Mouse (Mus musculus) midbrain, embryonic 16.5 days (tissue): ENCODE measurements around the gene Il3. TPM values are rescaled to one million over a fixed set of nuclear protein-coding genes. Genes with fewer than 3 reads are reported as not detected.
A peak's percentile ranks its signal among the peaks of the same experiment; 100 is the strongest.
"Not testable (repeated sequence)": the region's sequence is repeated elsewhere in the genome, so short reads cannot be mapped to it uniquely, and the experiment has no call there.

Experiments used
- ATAC-seq: fragments of 200-750 bp; cut with Nextera tagmentation; 2 replicates; pipeline ENCODE4 v1.8.0; 2017; ENCODE audit warnings: moderate TSS enrichment
- H3K27ac ChIP-seq: fragments of 300-500 bp; sonication (generic); 2 replicates; pipeline ENCODE4 v1.5.1; 2014; ENCODE audit warnings: mild to moderate bottlenecking, low read length, mixed read lengths
- H3K27me3 ChIP-seq: fragments of 300-500 bp; sonication (generic); 2 replicates; pipeline ENCODE4 v1.6.1; 2014; ENCODE audit warnings: low read depth, low read length, mixed read lengths; ENCODE audit not compliant: control insufficient read depth, insufficient read depth
- H3K36me3 ChIP-seq: fragments of 300-500 bp; sonication (generic); 2 replicates; pipeline ENCODE4 v1.6.1; 2014; ENCODE audit warnings: mild to moderate bottlenecking, low read length, moderate library complexity, mixed read lengths; ENCODE audit not compliant: control insufficient read depth, insufficient read depth
- H3K4me1 ChIP-seq: fragments of 300-500 bp; sonication (generic); 2 replicates; pipeline ENCODE4 v1.6.1; 2014; ENCODE audit warnings: mild to moderate bottlenecking, low read length, mixed read lengths; ENCODE audit not compliant: control insufficient read depth, insufficient read depth
- H3K4me2 ChIP-seq: fragments of 300-500 bp; sonication (generic); 2 replicates; pipeline ENCODE4 v1.6.1; 2014; ENCODE audit warnings: mild to moderate bottlenecking, low read length, mixed read lengths
- H3K4me3 ChIP-seq: fragments of 300-500 bp; sonication (generic); 2 replicates; pipeline ENCODE4 v1.5.1; 2014; ENCODE audit warnings: low read depth, mild to moderate bottlenecking, low read length, moderate library complexity, mixed read lengths
- H3K9ac ChIP-seq: fragments of 300-500 bp; sonication (generic); 2 replicates; pipeline ENCODE4 v1.6.1; 2014; ENCODE audit warnings: low read depth, low read length, mixed read lengths
- H3K9me3 ChIP-seq: fragments of 300-500 bp; sonication (generic); replicated peaks from 2 replicates; pipeline ENCODE4 v1.6.1; 2014; ENCODE audit warnings: mild to moderate bottlenecking, low read length, mixed read lengths; ENCODE audit not compliant: control insufficient read depth, poor library complexity, severe bottlenecking
- WGBS: fragments of 180-500 bp; shearing (Covaris S2); extraction: QIAGEN DNeasy Blood & Tissue Kit; methylation state at CpG from one replicate; pipeline ENCODE4 v1.1.7; 2014; 5-methylcytosine and 5-hydroxymethylcytosine counted together
- polyA plus RNA-seq: library from polyadenylated mRNA; unstranded; fragments of >200 nt; fragmentation: Nextera tagmentation; extraction: Ambion mirVana; gene quantifications from 2 replicates; pipeline ENCODE4 v1.2.1, GENCODE M21; 2015

The Il3 gene
- polyA plus RNA-seq, 1 experiment from 2014 or later = not detected

DNA sequence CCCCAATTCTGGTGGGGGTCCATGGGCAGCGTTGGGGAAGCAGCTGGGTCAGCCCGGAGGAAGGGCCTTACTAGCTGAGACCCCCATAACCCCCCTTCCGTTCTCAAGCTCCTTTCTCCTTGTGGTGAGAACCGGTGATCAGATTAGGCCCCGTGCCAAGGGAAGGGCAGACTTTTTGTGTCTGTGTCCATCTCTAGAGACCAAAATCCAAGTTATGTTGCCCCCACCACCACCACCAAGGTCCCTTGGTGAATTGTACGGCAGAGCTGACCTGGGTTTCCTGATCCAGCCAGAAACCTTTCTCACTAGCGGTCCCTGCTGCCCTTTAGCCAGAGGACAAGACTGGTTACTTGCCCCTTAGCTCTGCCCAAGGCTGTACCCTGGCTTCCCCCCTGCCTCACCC lies 37.4 kb upstream of the Il3 start:
- peak overlapping the region; percentile 59 for H3K4me2 ChIP-seq
- peak overlapping the region; percentile 75 for H3K4me3 ChIP-seq
- peak; percentile 44 for ATAC-seq
- H3K27me3 ChIP-seq = no peaks in the 10 kb centered on the region
- peak overlapping the region; percentile 94 for H3K27ac ChIP-seq
- peak overlapping the region; percentile 94 for H3K9ac ChIP-seq
- no peaks in the 10 kb centered on the region for H3K9me3 ChIP-seq
- peaks cover 31% of the 10 kb centered on the region for H3K4me1 ChIP-seq
- 3% methylated on average over 7 of the region's 7 CpGs for whole genome bisulfite sequencing
- H3K36me3 ChIP-seq = no peaks in the 10 kb centered on the region

DNA sequence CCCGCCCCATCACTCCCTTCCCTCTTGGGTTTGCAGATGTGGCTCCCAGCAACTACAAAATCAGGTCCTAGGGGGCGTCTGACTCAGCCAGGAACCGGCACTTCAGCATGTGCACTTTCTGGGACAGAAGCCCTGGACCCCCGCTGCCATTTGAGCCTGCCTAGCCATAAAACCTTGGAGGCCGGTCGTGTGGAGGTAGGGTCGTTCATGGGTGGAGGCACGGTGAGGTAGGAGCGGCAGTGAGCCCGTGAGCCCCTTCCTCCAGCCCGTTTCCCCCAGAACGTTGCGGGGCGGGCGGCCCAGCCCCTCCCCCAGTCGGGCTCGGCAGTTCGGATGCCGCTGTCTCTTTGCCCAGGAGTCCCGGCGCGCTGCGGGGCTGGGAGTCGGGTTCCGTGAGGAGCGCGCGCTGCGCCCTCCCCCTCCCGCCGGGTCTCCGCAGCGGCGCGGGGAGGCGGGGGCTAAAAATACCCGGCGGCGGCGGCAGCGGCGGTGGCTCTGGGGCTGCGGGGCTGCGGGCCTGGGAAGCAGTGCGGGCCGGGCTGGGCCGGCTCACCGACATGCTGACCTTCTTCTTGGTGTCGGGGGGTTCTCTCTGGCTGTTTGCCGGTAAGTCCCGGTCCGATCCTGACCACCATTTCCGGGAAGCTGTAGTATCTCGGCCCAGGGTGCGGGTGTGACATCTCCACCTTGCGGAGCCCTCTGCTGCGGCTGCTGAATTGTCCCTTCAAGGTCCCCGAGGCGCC lies 36.8 kb upstream of the Il3 start, which contains the start of gene Acsl6:
Acsl6 (plus strand) TSS at position 71 of the 743 bp plus-strand sequence.
- WGBS = 0% methylated on average over 52 of the region's 59 CpGs
- peaks cover 31% of the 10 kb centered on the region for H3K4me1 ChIP-seq
- peak; percentile 69 for ATAC-seq

DNA sequence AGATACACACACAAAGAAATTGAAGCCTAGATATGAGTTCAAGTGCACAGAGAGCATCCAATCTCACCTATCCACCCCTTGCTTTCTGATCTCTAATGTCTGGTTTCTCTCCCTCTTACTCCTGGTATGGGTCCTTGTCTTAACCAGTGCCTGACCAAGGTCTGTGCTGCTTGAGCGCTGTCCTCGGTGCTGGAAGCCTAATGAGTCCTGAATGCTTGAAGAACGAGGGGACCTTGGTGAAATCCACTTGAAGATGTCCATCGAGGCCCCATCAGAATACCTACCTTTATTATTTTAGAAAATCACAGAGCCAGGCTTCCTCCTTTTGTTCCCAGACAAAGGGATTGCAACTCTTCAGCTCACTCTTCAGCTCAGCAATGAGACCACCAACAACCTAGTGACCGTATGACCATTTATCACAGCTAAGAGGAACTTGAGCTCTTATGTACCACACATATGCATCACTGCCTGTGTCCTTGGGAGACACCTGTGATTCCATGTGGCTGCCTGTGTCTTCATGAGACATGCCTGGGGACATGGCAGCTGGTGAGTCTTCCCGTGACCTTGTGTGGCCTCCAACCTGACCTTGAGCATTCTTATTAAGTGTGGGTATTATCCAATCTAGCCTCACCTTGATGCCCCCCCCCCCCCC lies 36.1 kb upstream of the Il3 start:
- Histone ChIP-seq H3K4me2 (peak overlapping the region; percentile 59), H3K27me3 (no peaks in the 10 kb centered on the region), H3K36me3 (no peaks in the 10 kb centered on the region), H3K9me3 (no peaks in the 10 kb centered on the region), H3K27ac (peak overlapping the region; percentile 94), H3K4me3 (peak overlapping the region; percentile 75), H3K9ac (peak overlapping the region; percentile 94), H3K4me1 (peaks cover 31% of the 10 kb centered on the region)
- ATAC-seq = peak; percentile 7; the same call in 1 of the 2 replicates
- 20% methylated on average over 6 of the region's 6 CpGs for WGBS

More for the DNA sequence above, 36.8 kb upstream of the Il3 start, which contains the start of gene Acsl6:
- H3K4me3 ChIP-seq = peak within 1 kb of the TSS; percentile 75
- H3K4me2 ChIP-seq = peak within 1 kb of the TSS; percentile 59
- no peaks in the 10 kb centered on the region for H3K9me3 ChIP-seq
- no peaks in the 10 kb centered on the region for H3K36me3 ChIP-seq
- peak within 1 kb of the TSS; percentile 94 for H3K27ac ChIP-seq
- peak within 1 kb of the TSS; percentile 94 for H3K9ac ChIP-seq
- no peaks in the 10 kb centered on the region for H3K27me3 ChIP-seq

DNA sequence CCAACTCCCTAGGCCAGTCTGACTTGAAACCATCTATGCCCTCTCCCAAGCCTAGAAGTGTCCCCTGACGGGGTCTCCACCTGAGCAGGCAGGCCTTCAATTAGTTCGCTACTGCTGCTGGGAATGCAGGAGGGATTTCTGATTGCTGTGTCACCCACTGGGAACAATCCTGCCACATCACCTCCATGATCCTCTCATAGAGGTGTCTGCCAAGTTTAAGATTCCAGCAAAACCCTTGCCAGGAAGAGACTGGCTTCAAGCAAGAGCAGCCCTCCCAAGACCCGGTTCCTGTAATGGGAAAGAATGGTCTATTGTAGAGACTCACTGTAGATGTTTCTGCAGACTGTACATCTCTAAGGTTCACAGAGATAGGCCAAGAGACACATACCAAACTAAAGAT lies 35.5 kb upstream of the Il3 start:
- 0 out of 2 replicates have a peak overlapping the region, but pooled peaks have one; percentile 94 for H3K9ac ChIP-seq
- no peaks in the 10 kb centered on the region for H3K9me3 ChIP-seq
- 79% methylated on average over 3 of the region's 3 CpGs for WGBS
- peak overlapping the region; percentile 94 for H3K27ac ChIP-seq
- H3K27me3 ChIP-seq = no peaks in the 10 kb centered on the region
- no peak overlapping the region for H3K4me3 ChIP-seq
- peaks cover 31% of the 10 kb centered on the region for H3K4me1 ChIP-seq
- no peak for ATAC-seq
- H3K36me3 ChIP-seq = no peaks in the 10 kb centered on the region
- peak overlapping the region; percentile 59 for H3K4me2 ChIP-seq

DNA sequence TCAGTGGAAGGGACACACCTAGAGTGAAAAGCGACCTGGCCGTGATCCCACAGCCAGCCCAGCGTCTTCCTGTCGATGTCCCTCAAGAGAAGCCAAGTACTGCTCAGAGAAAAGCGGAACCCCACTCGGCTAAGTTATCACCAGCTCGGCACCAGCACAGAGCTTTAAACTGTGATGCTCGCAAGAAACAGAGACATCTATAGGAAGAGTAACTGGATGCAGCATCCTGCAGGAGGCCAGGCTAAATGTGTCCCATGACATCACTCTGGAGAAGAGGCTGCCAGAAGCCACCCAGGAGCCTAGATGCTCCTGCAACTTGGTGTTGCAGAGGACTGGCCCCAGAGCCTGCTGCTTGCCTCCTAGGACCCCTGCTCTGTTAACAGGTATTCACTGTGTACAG lies 34.9 kb upstream of the Il3 start:
- Histone ChIP-seq H3K9me3 (no peaks in the 10 kb centered on the region), H3K4me2 (no peak overlapping the region), H3K4me3 (no peak overlapping the region), H3K4me1 (peaks cover 26% of the 10 kb centered on the region), H3K27me3 (no peaks in the 10 kb centered on the region), H3K27ac (peak overlapping the region; percentile 94; the same call in 1 of the 2 replicates), H3K9ac (no peak overlapping the region; the same call in 1 of the 2 replicates), H3K36me3 (no peaks in the 10 kb centered on the region)
- ATAC-seq = no peak
- WGBS = 92% methylated on average over 8 of the region's 8 CpGs

DNA sequence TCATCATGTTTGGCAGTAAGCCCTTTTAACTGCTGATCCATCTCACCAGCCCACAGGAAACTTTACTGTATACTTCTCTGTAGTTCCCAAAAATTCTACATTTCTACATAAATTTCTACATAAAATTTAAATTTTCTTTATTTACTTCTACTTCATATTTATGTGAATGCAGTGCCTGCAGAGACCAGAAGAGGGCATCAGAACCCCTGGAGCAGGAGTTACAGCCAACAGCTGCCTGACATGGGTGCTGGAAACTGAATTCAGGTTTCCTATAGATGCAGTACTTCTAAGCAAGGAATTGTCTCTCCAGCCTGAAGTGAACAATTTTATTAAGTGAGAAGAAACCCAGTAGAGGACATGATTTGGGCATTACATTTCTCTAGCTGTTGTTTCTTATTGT lies 31.7 kb upstream of the Il3 start:
- Histone ChIP-seq H3K4me1 (peaks cover 14% of the 10 kb centered on the region), H3K4me2 (no peak overlapping the region), H3K27me3 (no peaks in the 10 kb centered on the region), H3K36me3 (no peaks in the 10 kb centered on the region), H3K9me3 (no peaks in the 10 kb centered on the region), H3K9ac (no peak overlapping the region), H3K4me3 (no peak overlapping the region), H3K27ac (no peak overlapping the region)
- no peak for ATAC-seq

DNA sequence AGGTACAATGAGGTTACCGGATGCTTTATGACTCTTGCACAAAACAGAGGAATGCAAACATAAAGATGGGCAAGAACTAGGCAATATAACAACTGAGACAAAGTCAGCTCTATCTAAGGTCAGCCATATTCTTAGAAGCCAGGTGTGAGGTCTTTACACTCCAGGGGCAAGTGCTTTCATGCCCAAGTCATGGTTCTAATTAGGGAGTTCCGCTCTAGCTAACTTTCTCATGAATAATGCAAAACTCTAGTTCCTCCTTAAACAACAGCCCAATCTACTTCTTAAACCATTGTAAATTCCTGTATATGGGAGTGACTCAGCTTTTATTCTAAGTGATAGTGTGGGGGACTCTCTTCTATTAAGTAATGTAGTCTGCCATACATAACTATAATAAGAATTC lies 30.4 kb upstream of the Il3 start:
- ATAC-seq, H3K27ac ChIP-seq, H3K27me3 ChIP-seq, H3K36me3 ChIP-seq, H3K9ac ChIP-seq, H3K4me2 ChIP-seq, H3K4me1 ChIP-seq, H3K4me3 ChIP-seq, H3K9me3 ChIP-seq: not testable (repeated sequence)
- WGBS = 93% methylated on average over 2 of the region's 2 CpGs

DNA sequence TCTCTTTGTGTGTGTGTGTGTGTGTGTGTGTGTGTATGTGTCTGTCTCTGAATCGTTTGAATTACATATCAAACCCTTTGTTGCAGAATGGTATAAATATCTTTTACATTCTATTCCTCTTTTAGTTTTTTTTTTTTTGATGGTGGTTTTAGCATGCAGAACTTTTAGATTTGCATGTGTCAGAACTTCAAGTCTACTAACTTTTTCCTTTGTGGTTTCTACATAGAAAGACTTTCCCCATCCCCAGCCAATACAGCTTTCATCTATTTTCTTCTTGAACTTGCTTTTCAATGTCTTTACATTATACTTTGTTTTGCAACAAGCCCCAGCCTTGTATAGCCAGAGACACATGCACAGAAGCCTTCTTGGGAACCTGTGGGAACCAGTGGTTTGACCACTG lies 29.7 kb upstream of the Il3 start:
- H3K9ac ChIP-seq = no peak overlapping the region
- no peak overlapping the region for H3K27ac ChIP-seq
- no peak for ATAC-seq
- H3K4me2 ChIP-seq = no peak overlapping the region
- no peaks in the 10 kb centered on the region for H3K27me3 ChIP-seq
- WGBS = 100% methylated on average over 1 of the region's 1 CpGs
- no peak overlapping the region for H3K4me3 ChIP-seq
- H3K36me3 ChIP-seq = no peaks in the 10 kb centered on the region
- H3K4me1 ChIP-seq = no peaks in the 10 kb centered on the region
- no peaks in the 10 kb centered on the region for H3K9me3 ChIP-seq

DNA sequence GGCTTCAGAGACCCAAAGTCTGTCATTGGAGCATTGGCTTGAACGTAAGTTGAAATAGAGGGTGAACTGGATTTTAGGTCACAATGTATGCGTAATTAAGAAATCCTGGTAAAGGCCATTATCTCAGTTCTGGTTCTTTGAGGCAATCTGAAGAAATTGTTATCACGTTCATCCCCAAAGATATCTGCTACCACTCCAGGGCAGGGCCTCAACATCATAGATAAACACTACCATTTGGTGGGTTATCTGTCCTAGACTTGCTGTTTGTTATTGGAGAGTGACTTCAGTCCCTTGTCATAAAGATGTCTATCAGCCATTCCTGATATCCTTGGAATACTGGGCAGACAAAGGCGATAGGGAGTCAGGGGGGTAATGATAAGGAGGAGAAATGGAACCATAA lies 28.9 kb upstream of the Il3 start:
- H3K27ac ChIP-seq = no peak overlapping the region
- H3K9ac ChIP-seq = no peak overlapping the region
- 88% methylated on average over 4 of the region's 4 CpGs for WGBS
- no peak for ATAC-seq
- H3K27me3 ChIP-seq = no peaks in the 10 kb centered on the region
- no peaks in the 10 kb centered on the region for H3K4me1 ChIP-seq
- no peaks in the 10 kb centered on the region for H3K9me3 ChIP-seq
- no peak overlapping the region for H3K4me3 ChIP-seq
- no peaks in the 10 kb centered on the region for H3K36me3 ChIP-seq
- no peak overlapping the region for H3K4me2 ChIP-seq
